Mouse (Mus musculus) heart, embryonic 12.5 days (tissue): Measurements from ENCODE around the gene Tmco1. TPM values are rescaled to one million over a fixed set of nuclear protein-coding genes. Genes with fewer than 3 reads are reported as not detected.

ENCODE experiments used
- ATAC-seq: fragments of 200-750 bp; cut with Nextera tagmentation; 2 replicates; pipeline ENCODE4 v1.8.0; 2017; ENCODE audit warnings: moderate TSS enrichment, moderate library complexity; ENCODE audit not compliant: insufficient number of reproducible peaks, low FRiP score
- H3K27ac ChIP-seq: fragments of 300-500 bp; sonication (generic); 2 replicates; pipeline ENCODE4 v1.5.1; 2016; ENCODE audit warnings: mild to moderate bottlenecking, moderate library complexity; ENCODE audit not compliant: poor library complexity, severe bottlenecking
- H3K27me3 ChIP-seq: fragments of 300-500 bp; sonication (generic); replicated peaks from 2 replicates; pipeline ENCODE4 v1.6.1; 2016; ENCODE audit warnings: mild to moderate bottlenecking, moderate library complexity
- H3K36me3 ChIP-seq: fragments of 300-500 bp; sonication (generic); 2 replicates; pipeline ENCODE4 v1.6.1; 2016; ENCODE audit warnings: mild to moderate bottlenecking, moderate library complexity
- H3K4me1 ChIP-seq: fragments of 300-500 bp; sonication (generic); replicated peaks from 2 replicates; pipeline ENCODE4 v1.6.1; 2016; ENCODE audit warnings: mild to moderate bottlenecking
- H3K4me2 ChIP-seq: fragments of 300-500 bp; sonication (generic); 2 replicates; pipeline ENCODE4 v1.6.1; 2016; ENCODE audit warnings: mild to moderate bottlenecking, moderate library complexity
- H3K4me3 ChIP-seq: fragments of 300-500 bp; sonication (generic); 2 replicates; pipeline ENCODE4 v1.5.1; 2016; ENCODE audit warnings: mild to moderate bottlenecking
- H3K9ac ChIP-seq: fragments of 300-500 bp; sonication (generic); 2 replicates; pipeline ENCODE4 v1.6.1; 2016; ENCODE audit warnings: mild to moderate bottlenecking, moderate library complexity
- H3K9me3 ChIP-seq: fragments of 300-500 bp; sonication (generic); replicated peaks from 2 replicates; pipeline ENCODE4 v1.6.1; 2016; ENCODE audit warnings: mild to moderate bottlenecking, moderate library complexity
- WGBS: fragments of 180-500 bp; shearing (Covaris S2); methylation state at CpG from one replicate; pipeline ENCODE4 v1.1.7; 2016; 5-methylcytosine and 5-hydroxymethylcytosine counted together
- polyA plus RNA-seq: library from polyadenylated mRNA; unstranded; fragments of >200 nt; fragmentation: Nextera tagmentation; extraction: Ambion mirVana; gene quantifications from 2 replicates; pipeline ENCODE4 v1.2.1, GENCODE M21; 2016

Tmco1 gene
- polyA plus RNA-seq, 1 experiment from 2014 or later, result 79.7 TPM

- peak; percentile 48 for ATAC-seq
- Histone ChIP-seq H3K27me3 (0 out of 2 replicates have a peak, but pooled peaks cover 4% of the 10 kb centered on the region), H3K4me1 (peaks cover 49% of the 10 kb centered on the region), H3K36me3 (0 out of 2 replicates have a peak, but pooled peaks cover 2% of the 10 kb centered on the region), H3K27ac (peak overlapping the region; percentile 89), H3K4me3 (peak overlapping the region; percentile 96), H3K4me2 (peak overlapping the region; percentile 80), H3K9ac (peak overlapping the region; percentile 96), H3K9me3 (no peaks in the 10 kb centered on the region)
- WGBS, result under 1% methylated on average over 67 of the region's 73 CpGs
These were observed 23.8 kb upstream of the Tmco1 start for GRCm38 (mm10) chr1:167284258-167284836.

- Histone ChIP-seq H3K27ac (peak overlapping the region; percentile 89), H3K9me3 (no peaks in the 10 kb centered on the region), H3K4me2 (peak overlapping the region; percentile 80), H3K9ac (peak overlapping the region; percentile 96), H3K4me1 (peaks cover 52% of the 10 kb centered on the region), H3K27me3 (0 out of 2 replicates have a peak, but pooled peaks cover 4% of the 10 kb centered on the region), H3K4me3 (peak overlapping the region; percentile 96), H3K36me3 (0 out of 2 replicates have a peak, but pooled peaks cover 2% of the 10 kb centered on the region)
- under 1% methylated on average over 51 of the region's 51 CpGs for WGBS
- ATAC-seq, result peak; percentile 89
These were observed 23.3 kb upstream of the Tmco1 start for GRCm38 (mm10) chr1:167284837-167285319.

- peak within 1 kb of the TSS; percentile 96 for H3K4me3 ChIP-seq
- no peaks in the 10 kb centered on the region for H3K9me3 ChIP-seq
- peak within 1 kb of the TSS; percentile 80 for H3K4me2 ChIP-seq
- peak within 1 kb of the TSS; percentile 96 for H3K9ac ChIP-seq
- H3K27me3 ChIP-seq, result 0 out of 2 replicates have a peak, but pooled peaks cover 4% of the 10 kb centered on the region
- ATAC-seq, result no peak
- peaks cover 52% of the 10 kb centered on the region for H3K4me1 ChIP-seq
- no peaks in the 10 kb centered on the region for H3K36me3 ChIP-seq
- H3K27ac ChIP-seq, result peak within 1 kb of the TSS; percentile 89
- WGBS, result 0% methylated on average over 2 of the region's 2 CpGs
These were observed 23.0 kb upstream of the Tmco1 start, which contains the start of gene Uck2 for GRCm38 (mm10) chr1:167285320-167285355. Gene Uck2, minus strand, starts transcription at chr1:167285320.

GRCm38 (mm10) chr1:167285356-167285755 is 22.8 kb upstream of the Tmco1 start:
- Histone ChIP-seq H3K27ac (peak overlapping the region; percentile 89; the same call in 1 of the 2 replicates), H3K9ac (peak overlapping the region; percentile 96), H3K4me2 (peak overlapping the region; percentile 80), H3K36me3 (no peaks in the 10 kb centered on the region), H3K4me3 (peak overlapping the region; percentile 96), H3K27me3 (0 out of 2 replicates have a peak, but pooled peaks cover 4% of the 10 kb centered on the region), H3K4me1 (peaks cover 52% of the 10 kb centered on the region), H3K9me3 (no peaks in the 10 kb centered on the region)
- no peak for ATAC-seq
- WGBS, result 4% methylated on average over 8 of the region's 8 CpGs

GRCm38 (mm10) chr1:167287156-167287555 is 21.0 kb upstream of the Tmco1 start:
- Histone ChIP-seq H3K27me3 (0 out of 2 replicates have a peak, but pooled peaks cover 4% of the 10 kb centered on the region), H3K4me3 (no peak overlapping the region), H3K9ac (no peak overlapping the region), H3K4me1 (peaks cover 41% of the 10 kb centered on the region), H3K4me2 (no peak overlapping the region), H3K27ac (no peak overlapping the region), H3K9me3 (no peaks in the 10 kb centered on the region), H3K36me3 (no peaks in the 10 kb centered on the region)
- no peak for ATAC-seq
- WGBS, result 56% methylated on average over 5 of the region's 5 CpGs

GRCm38 (mm10) chr1:167288665-167289538 is 19.3 kb upstream of the Tmco1 start:
- H3K4me1 ChIP-seq, result peaks cover 36% of the 10 kb centered on the region
- no peak overlapping the region for H3K9ac ChIP-seq
- ATAC-seq, result no peak
- 0 out of 2 replicates have a peak, but pooled peaks cover 4% of the 10 kb centered on the region for H3K27me3 ChIP-seq
- H3K27ac ChIP-seq, result no peak overlapping the region
- H3K9me3 ChIP-seq, result no peaks in the 10 kb centered on the region
- H3K36me3 ChIP-seq, result no peaks in the 10 kb centered on the region
- no peak overlapping the region for H3K4me2 ChIP-seq
- no peak overlapping the region for H3K4me3 ChIP-seq
- 34% methylated on average over 11 of the region's 11 CpGs for WGBS

- ATAC-seq, result no peak
- Histone ChIP-seq H3K4me1 (peaks cover 36% of the 10 kb centered on the region), H3K36me3 (no peaks in the 10 kb centered on the region), H3K4me3 (no peak overlapping the region), H3K27ac (no peak overlapping the region), H3K9me3 (no peaks in the 10 kb centered on the region), H3K27me3 (0 out of 2 replicates have a peak, but pooled peaks cover 6% of the 10 kb centered on the region), H3K9ac (no peak overlapping the region), H3K4me2 (peak overlapping the region; percentile 46)
- 8% methylated on average over 11 of the region's 11 CpGs for WGBS
These were observed 18.5 kb upstream of the Tmco1 start for GRCm38 (mm10) chr1:167289567-167290262.

- peak overlapping the region; percentile 46 for H3K4me2 ChIP-seq
- peaks cover 35% of the 10 kb centered on the region for H3K4me1 ChIP-seq
- no peak overlapping the region for H3K27ac ChIP-seq
- ATAC-seq, result no peak
- no peaks in the 10 kb centered on the region for H3K9me3 ChIP-seq
- H3K27me3 ChIP-seq, result 0 out of 2 replicates have a peak, but pooled peaks cover 9% of the 10 kb centered on the region
- H3K9ac ChIP-seq, result no peak overlapping the region
- H3K4me3 ChIP-seq, result no peak overlapping the region
- 21% methylated on average over 6 of the region's 6 CpGs for WGBS
- H3K36me3 ChIP-seq, result no peaks in the 10 kb centered on the region
These were observed 17.9 kb upstream of the Tmco1 start for GRCm38 (mm10) chr1:167290263-167290592.

- H3K4me3 ChIP-seq, result no peak overlapping the region
- H3K27me3 ChIP-seq, result 0 out of 2 replicates have a peak, but pooled peaks cover 9% of the 10 kb centered on the region
- H3K4me1 ChIP-seq, result peaks cover 31% of the 10 kb centered on the region
- 78% methylated on average over 8 of the region's 8 CpGs for WGBS
- no peaks in the 10 kb centered on the region for H3K9me3 ChIP-seq
- H3K4me2 ChIP-seq, result no peak overlapping the region
- ATAC-seq, result no peak
- no peaks in the 10 kb centered on the region for H3K36me3 ChIP-seq
- no peak overlapping the region for H3K9ac ChIP-seq
- no peak overlapping the region for H3K27ac ChIP-seq
These were observed 16.6 kb upstream of the Tmco1 start for GRCm38 (mm10) chr1:167291610-167292009.

GRCm38 (mm10) chr1:167292447-167292846 is 15.7 kb upstream of the Tmco1 start:
- Histone ChIP-seq H3K9ac (no peak overlapping the region; the same call in 1 of the 2 replicates), H3K27me3 (0 out of 2 replicates have a peak, but pooled peaks cover 9% of the 10 kb centered on the region), H3K4me3 (no peak overlapping the region), H3K4me2 (peak overlapping the region; percentile 33), H3K27ac (no peak overlapping the region), H3K4me1 (peaks cover 26% of the 10 kb centered on the region), H3K9me3 (no peaks in the 10 kb centered on the region), H3K36me3 (no peaks in the 10 kb centered on the region)
- ATAC-seq, result peak; percentile 65
- 11% methylated on average over 11 of the region's 11 CpGs for WGBS
